Mouse (Mus musculus): ENCODE data around the gene Ice2.

- TF ChIP-seq CTCF (IDR thresholded peaks at IDR 0.05) = no peak
- no peak for TF ChIP-seq EP300 (IDR thresholded peaks at IDR 0.05; ENCODE audit: insufficient read depth, low read depth, low read length)
- TF ChIP-seq POLR2A (IDR thresholded peaks at IDR 0.05; ENCODE audit: insufficient read depth, low read depth, low read length) = no peak
Measured at GRCm38 (mm10) chr9:69443203-69443602, 45.5 kb downstream of the Ice2 start.
